Mouse (Mus musculus): ENCODE data around the gene Rtkn2. TPM values are rescaled to one million over a fixed set of nuclear protein-coding genes. Genes with fewer than 3 reads are reported as not detected.

The Rtkn2 gene
- polyA plus RNA-seq, 1 experiment from 2014 or later: 9.1 TPM

DNA sequence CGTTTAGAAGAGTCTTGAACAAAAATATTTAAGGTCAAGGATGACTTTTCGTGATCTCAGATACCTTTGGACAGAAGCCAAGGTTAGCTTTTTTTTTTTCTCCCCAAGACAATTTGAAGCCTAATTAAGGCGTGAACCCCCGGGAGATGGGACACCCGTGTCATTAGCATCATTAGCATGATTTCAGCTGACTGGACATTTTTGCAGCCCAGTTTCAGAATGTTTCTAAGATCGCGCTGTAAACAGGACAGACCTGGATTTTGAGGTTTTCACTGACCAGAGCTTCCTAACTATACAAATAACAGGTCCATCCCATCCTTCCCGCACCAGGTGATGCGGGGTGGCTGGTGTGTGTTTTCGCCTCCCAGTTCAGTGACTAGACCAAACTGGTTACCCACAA, 19.8 kb downstream of the Rtkn2 start:
- WGBS: 86% methylated on average over 10 of the region's 10 CpGs
- ATAC-seq (ENCODE audit: insufficient number of reproducible peaks, insufficient read depth, low FRiP score, low read depth): no peak

DNA sequence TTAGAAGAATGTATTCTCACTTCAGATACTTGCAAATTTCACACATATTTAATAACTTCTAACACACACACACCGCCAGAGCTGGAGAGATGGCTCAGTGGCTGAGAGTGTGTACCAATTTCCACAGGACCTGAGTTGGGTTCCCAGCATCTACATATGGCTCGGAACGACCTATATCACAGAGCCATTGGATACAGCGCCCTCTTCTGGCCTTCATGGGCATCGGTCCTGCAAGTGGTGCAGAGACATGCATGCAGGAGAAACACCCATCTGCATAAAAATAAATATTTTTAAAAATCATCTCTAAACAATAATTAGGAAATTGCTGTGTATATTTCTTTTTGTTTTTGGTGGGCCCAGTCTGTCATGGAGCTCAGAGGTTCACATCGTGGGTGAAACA, 22.1 kb downstream of the Rtkn2 start:
- no peak for ATAC-seq (ENCODE audit: insufficient number of reproducible peaks, insufficient read depth, low FRiP score, low read depth)
- H3K9ac ChIP-seq (replicated peaks; ENCODE audit: low read depth, low read length): no peak overlapping the region
- no peaks in the 10 kb centered on the region for H3K27me3 ChIP-seq (ENCODE audit: control insufficient read depth, insufficient read depth, low read length)
- H3K4me1 ChIP-seq (ENCODE audit: control insufficient read depth, insufficient read depth, low read length): peaks cover 9% of the 10 kb centered on the region; the same call in 1 of the 2 replicates
- 89% methylated on average over 6 of the region's 6 CpGs for WGBS
- H3K9me3 ChIP-seq (ENCODE audit: control insufficient read depth, low read depth, low read length): no peaks in the 10 kb centered on the region
- H3K36me3 ChIP-seq (ENCODE audit: control insufficient read depth, insufficient read depth, low read length): no peaks in the 10 kb centered on the region
- no peak overlapping the region for H3K27ac ChIP-seq (ENCODE audit: low read length)
- H3K4me3 ChIP-seq (ENCODE audit: low read depth, low read length): no peak overlapping the region
- H3K4me2 ChIP-seq (replicated peaks; ENCODE audit: low read depth, low read length): no peak overlapping the region

More for the DNA sequence above, 19.8 kb downstream of the Rtkn2 start:
- Histone ChIP-seq H3K9me3 (ENCODE audit: control insufficient read depth, low read depth, low read length) (no peaks in the 10 kb centered on the region), H3K4me2 (replicated peaks; ENCODE audit: low read depth, low read length) (no peak overlapping the region), H3K27ac (ENCODE audit: low read length) (no peak overlapping the region), H3K4me1 (ENCODE audit: control insufficient read depth, insufficient read depth, low read length) (peaks cover 7% of the 10 kb centered on the region; the same call in 1 of the 2 replicates), H3K27me3 (ENCODE audit: control insufficient read depth, insufficient read depth, low read length) (no peaks in the 10 kb centered on the region), H3K36me3 (ENCODE audit: control insufficient read depth, insufficient read depth, low read length) (no peaks in the 10 kb centered on the region), H3K4me3 (ENCODE audit: low read depth, low read length) (no peak overlapping the region), H3K9ac (replicated peaks; ENCODE audit: low read depth, low read length) (no peak overlapping the region)

DNA sequence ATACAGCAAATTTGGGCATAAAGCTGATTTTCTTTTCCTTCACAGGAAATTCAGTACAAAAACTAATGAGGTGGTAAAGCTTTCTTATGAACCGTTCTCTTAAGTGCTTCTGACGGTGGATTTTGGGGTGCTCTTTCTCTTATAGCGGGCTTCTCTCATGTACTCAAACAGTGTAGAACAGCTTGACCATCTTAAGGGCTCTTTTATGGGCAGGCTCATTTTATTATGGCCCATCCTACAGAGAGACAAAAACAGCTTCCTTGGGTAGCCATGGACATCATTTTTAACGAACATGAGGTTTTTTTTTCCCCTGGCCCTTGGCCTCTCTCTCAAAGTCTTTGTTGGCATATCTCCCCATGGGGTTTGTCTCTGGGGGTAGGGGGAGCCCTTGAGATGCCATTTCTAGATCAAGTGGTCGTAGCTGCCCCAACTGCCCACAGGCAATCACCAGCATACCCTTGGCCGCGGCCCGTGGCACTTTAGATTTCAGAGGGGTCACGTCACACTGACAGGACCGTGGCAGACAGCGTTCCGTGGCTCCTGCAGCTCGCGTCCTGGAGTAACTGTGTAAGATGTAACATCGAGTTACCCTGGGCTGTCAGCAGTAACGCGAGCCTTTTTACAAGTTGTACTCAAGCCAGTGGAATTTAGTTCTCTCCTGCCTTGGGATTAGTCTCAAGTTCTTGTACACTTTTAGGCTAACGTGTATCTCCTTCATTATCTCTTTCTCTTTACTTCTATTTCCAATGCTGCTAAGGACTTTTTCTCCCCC, 24.5 kb downstream of the Rtkn2 start:
- Histone ChIP-seq H3K4me3 (ENCODE audit: low read depth, low read length) (no peak overlapping the region), H3K4me2 (replicated peaks; ENCODE audit: low read depth, low read length) (no peak overlapping the region), H3K27me3 (ENCODE audit: control insufficient read depth, insufficient read depth, low read length) (no peaks in the 10 kb centered on the region), H3K27ac (ENCODE audit: low read length) (peak overlapping the region; percentile 63), H3K36me3 (ENCODE audit: control insufficient read depth, insufficient read depth, low read length) (no peaks in the 10 kb centered on the region), H3K4me1 (ENCODE audit: control insufficient read depth, insufficient read depth, low read length) (peaks cover 9% of the 10 kb centered on the region; the same call in 1 of the 2 replicates), H3K9ac (replicated peaks; ENCODE audit: low read depth, low read length) (no peak overlapping the region), H3K9me3 (ENCODE audit: control insufficient read depth, low read depth, low read length) (no peaks in the 10 kb centered on the region)
- WGBS: 74% methylated on average over 18 of the region's 18 CpGs
- no peak for ATAC-seq (ENCODE audit: insufficient number of reproducible peaks, insufficient read depth, low FRiP score, low read depth)

DNA sequence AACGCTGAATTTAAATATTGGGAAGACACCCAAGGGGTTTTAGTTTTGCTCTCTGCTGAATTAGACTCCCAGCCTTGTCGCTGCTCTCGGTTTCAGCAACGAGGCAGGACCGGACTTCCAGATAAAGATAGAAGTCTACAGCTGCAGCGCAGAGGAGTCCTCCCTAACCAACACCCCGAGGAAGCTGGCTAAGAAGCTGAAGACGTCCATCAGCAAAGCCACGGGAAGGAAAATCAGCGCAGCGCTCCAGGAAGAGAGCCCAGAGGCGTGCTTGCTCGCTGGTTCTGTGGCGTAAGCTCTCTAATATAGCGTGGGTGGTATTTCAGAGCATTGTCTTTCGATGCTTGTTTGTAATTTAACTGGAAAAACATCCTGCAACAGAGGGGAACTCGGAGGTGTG, 26.0 kb downstream of the Rtkn2 start:
- Histone ChIP-seq H3K4me1 (ENCODE audit: control insufficient read depth, insufficient read depth, low read length) (peaks cover 9% of the 10 kb centered on the region; the same call in 1 of the 2 replicates), H3K27me3 (ENCODE audit: control insufficient read depth, insufficient read depth, low read length) (no peaks in the 10 kb centered on the region), H3K36me3 (ENCODE audit: control insufficient read depth, insufficient read depth, low read length) (no peaks in the 10 kb centered on the region), H3K9ac (replicated peaks; ENCODE audit: low read depth, low read length) (no peak overlapping the region), H3K27ac (ENCODE audit: low read length) (no peak overlapping the region), H3K9me3 (ENCODE audit: control insufficient read depth, low read depth, low read length) (no peaks in the 10 kb centered on the region), H3K4me2 (replicated peaks; ENCODE audit: low read depth, low read length) (no peak overlapping the region), H3K4me3 (ENCODE audit: low read depth, low read length) (no peak overlapping the region)
- no peak for ATAC-seq (ENCODE audit: insufficient number of reproducible peaks, insufficient read depth, low FRiP score, low read depth)
- WGBS: 89% methylated on average over 17 of the region's 17 CpGs

DNA sequence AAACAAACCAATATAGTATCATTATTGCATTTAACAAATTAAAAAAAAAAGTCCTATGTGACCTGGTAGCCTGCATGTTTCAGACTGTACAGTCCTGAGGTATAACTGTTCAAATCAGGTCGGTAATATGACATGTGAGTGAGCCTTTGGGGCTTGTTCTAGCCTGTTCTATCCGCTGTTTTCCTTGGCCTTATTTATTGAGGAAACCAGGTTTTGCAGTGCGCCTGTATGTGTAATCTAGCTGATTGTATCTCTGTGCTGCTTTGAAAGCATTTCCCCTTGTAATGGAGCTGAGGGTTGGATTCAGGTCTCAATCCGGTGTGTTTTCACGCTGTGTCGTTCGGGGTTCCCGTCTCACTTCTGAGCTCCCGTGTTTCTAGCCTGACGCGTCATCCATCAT, 27.1 kb downstream of the Rtkn2 start:
- no peak for ATAC-seq (ENCODE audit: insufficient number of reproducible peaks, insufficient read depth, low FRiP score, low read depth)
- 91% methylated on average over 11 of the region's 11 CpGs for WGBS
- no peak overlapping the region for H3K9ac ChIP-seq (replicated peaks; ENCODE audit: low read depth, low read length)

DNA sequence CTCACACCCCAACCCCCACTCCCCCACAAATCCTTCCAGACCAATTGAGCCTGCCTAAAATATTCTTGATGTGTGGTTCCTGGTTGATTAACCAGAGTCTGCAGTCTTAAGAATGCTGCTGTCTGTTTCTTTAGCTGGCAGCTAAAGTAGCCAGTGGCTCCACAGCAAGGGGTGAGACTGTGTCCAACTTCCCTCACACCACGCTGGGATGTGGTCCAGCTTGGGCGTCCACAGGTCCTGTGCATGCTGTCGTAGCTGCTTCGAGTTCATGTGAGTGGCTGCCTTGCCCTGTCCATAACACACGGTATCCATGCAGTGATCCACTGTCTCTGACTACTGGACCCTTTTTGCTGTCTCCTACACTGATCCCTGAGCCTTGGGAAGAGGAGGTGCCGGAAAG, 27.7 kb downstream of the Rtkn2 start:
- 93% methylated on average over 6 of the region's 6 CpGs for WGBS
- Histone ChIP-seq H3K27ac (ENCODE audit: low read length) (no peak overlapping the region), H3K27me3 (ENCODE audit: control insufficient read depth, insufficient read depth, low read length) (no peaks in the 10 kb centered on the region), H3K4me1 (ENCODE audit: control insufficient read depth, insufficient read depth, low read length) (peaks cover 9% of the 10 kb centered on the region; the same call in 1 of the 2 replicates), H3K36me3 (ENCODE audit: control insufficient read depth, insufficient read depth, low read length) (no peaks in the 10 kb centered on the region), H3K9me3 (ENCODE audit: control insufficient read depth, low read depth, low read length) (no peaks in the 10 kb centered on the region), H3K4me3 (ENCODE audit: low read depth, low read length) (no peak overlapping the region), H3K9ac (replicated peaks; ENCODE audit: low read depth, low read length) (no peak overlapping the region), H3K4me2 (replicated peaks; ENCODE audit: low read depth, low read length) (no peak overlapping the region)
- no peak for ATAC-seq (ENCODE audit: insufficient number of reproducible peaks, insufficient read depth, low FRiP score, low read depth)

More for the DNA sequence above, 27.1 kb downstream of the Rtkn2 start:
- no peaks in the 10 kb centered on the region for H3K36me3 ChIP-seq (ENCODE audit: control insufficient read depth, insufficient read depth, low read length)
- H3K27ac ChIP-seq (ENCODE audit: low read length): no peak overlapping the region
- no peaks in the 10 kb centered on the region for H3K27me3 ChIP-seq (ENCODE audit: control insufficient read depth, insufficient read depth, low read length)
- H3K4me3 ChIP-seq (ENCODE audit: low read depth, low read length): no peak overlapping the region
- no peaks in the 10 kb centered on the region for H3K9me3 ChIP-seq (ENCODE audit: control insufficient read depth, low read depth, low read length)
- no peak overlapping the region for H3K4me2 ChIP-seq (replicated peaks; ENCODE audit: low read depth, low read length)
- peaks cover 9% of the 10 kb centered on the region; the same call in 1 of the 2 replicates for H3K4me1 ChIP-seq (ENCODE audit: control insufficient read depth, insufficient read depth, low read length)

DNA sequence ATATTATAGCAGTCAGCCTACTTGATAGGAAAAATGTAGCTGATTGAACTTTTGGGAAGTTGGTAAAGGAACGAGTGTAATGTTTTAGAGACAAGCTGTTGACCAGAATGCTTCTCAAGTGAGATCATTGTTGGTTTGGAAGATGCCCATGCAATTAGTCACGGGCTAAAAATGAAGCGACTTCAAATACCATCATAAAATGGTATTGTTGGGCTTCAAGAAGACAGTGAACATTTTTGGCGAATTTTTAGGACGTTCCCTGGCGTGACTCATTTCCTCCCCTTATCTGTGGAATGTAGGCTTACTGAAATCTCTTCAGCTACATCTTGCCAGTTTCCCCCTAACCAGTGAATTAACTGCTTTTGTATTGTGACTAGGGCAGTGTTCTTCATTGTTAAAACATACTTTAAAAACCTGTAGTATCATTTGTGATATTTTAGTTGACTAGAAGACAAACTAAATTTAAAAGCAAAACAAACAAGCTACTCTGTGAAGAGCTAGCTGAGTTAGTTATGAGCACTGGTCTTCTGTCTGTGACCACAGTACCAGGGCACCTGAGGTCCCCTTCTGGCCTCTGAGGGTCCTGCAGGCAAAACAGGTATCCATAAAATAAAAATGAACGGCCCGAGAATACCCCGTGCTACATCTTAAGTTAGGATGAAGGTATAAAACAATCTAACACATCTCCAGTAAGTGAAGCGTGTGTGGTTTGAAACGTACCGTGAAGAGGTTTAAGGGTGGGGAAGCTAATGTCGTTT, 29.0 kb downstream of the Rtkn2 start:
- no peak overlapping the region for H3K9ac ChIP-seq (replicated peaks; ENCODE audit: low read depth, low read length)
- H3K4me1 ChIP-seq (ENCODE audit: control insufficient read depth, insufficient read depth, low read length): peaks cover 9% of the 10 kb centered on the region; the same call in 1 of the 2 replicates
- WGBS: 79% methylated on average over 13 of the region's 13 CpGs
- no peak overlapping the region for H3K4me3 ChIP-seq (ENCODE audit: low read depth, low read length)
- no peak overlapping the region for H3K27ac ChIP-seq (ENCODE audit: low read length)
- no peaks in the 10 kb centered on the region for H3K36me3 ChIP-seq (ENCODE audit: control insufficient read depth, insufficient read depth, low read length)
- no peak overlapping the region for H3K4me2 ChIP-seq (replicated peaks; ENCODE audit: low read depth, low read length)
- no peaks in the 10 kb centered on the region for H3K9me3 ChIP-seq (ENCODE audit: control insufficient read depth, low read depth, low read length)
- H3K27me3 ChIP-seq (ENCODE audit: control insufficient read depth, insufficient read depth, low read length): no peaks in the 10 kb centered on the region
- ATAC-seq (ENCODE audit: insufficient number of reproducible peaks, insufficient read depth, low FRiP score, low read depth): no peak

DNA sequence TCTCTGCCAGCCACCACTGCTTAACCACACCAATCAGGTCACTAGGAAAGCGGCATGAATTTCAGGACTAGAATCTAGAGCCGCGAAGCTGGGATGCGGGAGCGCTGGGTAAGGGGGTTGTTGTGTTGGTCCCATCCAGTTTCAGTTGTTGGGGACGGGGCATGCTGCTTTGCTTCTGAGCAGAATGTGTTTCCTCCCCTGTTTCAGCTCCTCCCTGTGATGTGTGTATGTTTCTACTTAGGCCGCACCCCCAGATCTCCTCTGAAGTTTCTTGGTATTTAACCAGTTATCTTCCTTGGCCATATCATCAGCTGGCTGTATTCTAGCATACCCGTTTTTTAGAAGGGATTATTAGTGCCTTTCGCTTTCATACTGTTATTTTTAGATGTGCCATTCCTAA, 29.9 kb downstream of the Rtkn2 start:
- H3K4me1 ChIP-seq (ENCODE audit: control insufficient read depth, insufficient read depth, low read length): 0 out of 2 replicates have a peak, but pooled peaks cover under 1% of the 10 kb centered on the region
- ATAC-seq (ENCODE audit: insufficient number of reproducible peaks, insufficient read depth, low FRiP score, low read depth): no peak
- no peaks in the 10 kb centered on the region for H3K36me3 ChIP-seq (ENCODE audit: control insufficient read depth, insufficient read depth, low read length)
- no peak overlapping the region for H3K4me3 ChIP-seq (ENCODE audit: low read depth, low read length)
- no peak overlapping the region for H3K4me2 ChIP-seq (replicated peaks; ENCODE audit: low read depth, low read length)
- H3K9me3 ChIP-seq (ENCODE audit: control insufficient read depth, low read depth, low read length): no peaks in the 10 kb centered on the region
- no peak overlapping the region for H3K9ac ChIP-seq (replicated peaks; ENCODE audit: low read depth, low read length)
- WGBS: 88% methylated on average over 9 of the region's 9 CpGs
- no peak overlapping the region for H3K27ac ChIP-seq (ENCODE audit: low read length)
- no peaks in the 10 kb centered on the region for H3K27me3 ChIP-seq (ENCODE audit: control insufficient read depth, insufficient read depth, low read length)

Data from stomach, embryonic 14.5 days (tissue).